Mouse (Mus musculus) stomach, postnatal 0 days (tissue): Measurements from ENCODE around the gene Mrps18a.

Experiments
- CTCF ChIP-seq: IDR thresholded peaks from 2 replicates; pipeline ENCODE4 v1.5.1; 2016; ENCODE audit warnings: antibody characterized with exemption, low read depth, mild to moderate bottlenecking, moderate library complexity
- EP300 ChIP-seq: optimal IDR thresholded peaks from 2 replicates; pipeline ENCODE3; 2016; ENCODE audit warnings: antibody characterized with exemption

DNA sequence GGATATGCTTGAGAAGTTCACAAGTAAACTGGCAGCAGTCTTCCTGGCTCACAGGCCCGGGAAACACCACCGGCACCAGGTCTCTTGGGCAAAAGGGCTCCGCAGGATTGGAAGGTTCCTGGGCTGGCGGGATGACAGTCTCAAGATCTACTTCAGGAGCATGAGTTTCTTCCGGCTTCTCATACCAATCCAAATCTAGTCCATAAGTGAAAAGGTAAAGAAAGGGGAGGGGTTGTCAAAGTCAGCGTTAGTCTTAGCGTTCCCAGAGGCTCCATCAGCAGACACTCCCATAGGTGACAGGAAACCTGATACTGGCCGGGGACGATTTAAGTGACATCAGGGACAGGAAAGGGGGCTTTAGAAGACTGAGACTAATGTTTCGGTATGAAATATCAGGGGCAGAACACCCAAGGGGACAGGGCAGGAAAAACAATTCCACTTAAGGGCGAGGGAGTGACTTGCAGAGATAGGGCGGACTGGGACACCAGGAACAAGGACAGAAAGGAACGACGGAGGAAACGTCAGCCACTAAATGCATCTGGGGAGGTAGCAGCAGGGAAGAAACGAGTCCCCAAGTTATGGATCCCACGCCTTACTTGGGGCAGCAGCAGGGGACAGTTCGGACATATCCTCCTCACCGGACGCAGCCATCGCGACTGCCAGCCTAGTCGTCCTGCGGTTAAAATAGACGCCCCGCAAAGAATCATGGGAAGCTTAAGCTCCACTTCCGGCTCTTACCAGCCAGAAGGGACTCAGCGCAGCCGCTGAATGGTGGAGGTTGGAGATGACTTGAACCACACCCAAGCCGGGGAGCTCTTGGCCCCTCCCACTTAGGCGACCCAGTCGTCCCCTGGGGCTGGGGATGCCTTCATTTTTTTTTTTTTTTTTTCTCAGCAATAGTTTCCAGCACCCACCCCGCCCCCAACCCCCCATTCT is 42.3 kb downstream of the Mrps18a start, which contains the start of gene Mad2l1bp:
- TF ChIP-seq CTCF, result no peak
- TF ChIP-seq EP300, result no peak
